Mouse (Mus musculus): Measurements from ENCODE around the gene Galnt13.

DNA sequence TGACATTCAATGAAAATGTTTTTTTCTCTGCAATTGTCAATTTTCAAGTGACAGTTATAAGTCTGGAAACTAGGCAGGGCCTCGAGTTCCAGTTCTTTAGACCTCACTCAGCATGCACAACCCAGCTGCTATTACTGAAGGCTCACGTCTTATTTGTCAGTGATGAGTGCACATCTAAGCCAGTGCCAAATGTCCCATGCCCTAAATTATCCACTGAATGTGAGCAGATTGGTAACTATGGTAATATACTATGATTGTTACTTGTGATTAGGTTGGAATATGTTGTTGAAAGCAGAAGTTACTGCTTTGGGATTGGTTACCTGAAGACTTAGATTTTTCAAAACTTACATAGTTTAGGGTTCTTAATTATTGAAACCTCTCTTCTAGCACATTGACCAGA, 131.1 kb downstream of the Galnt13 start:
- TF ChIP-seq POLR2A (IDR thresholded peaks at IDR 0.05; ENCODE audit: insufficient read depth, low read length) = no peak
- no peak for TF ChIP-seq CTCF (IDR thresholded peaks at IDR 0.05; ENCODE audit: low read depth, low read length)
- TF ChIP-seq EP300 (IDR thresholded peaks at IDR 0.05; ENCODE audit: insufficient read depth, low read depth, low read length) = no peak
